Mouse (Mus musculus): ENCODE measurements around the gene Tuba1b. TPM values are rescaled to one million over a fixed set of nuclear protein-coding genes. Genes with fewer than 3 reads are reported as not detected.
A peak's percentile ranks its signal among the peaks of the same experiment; 100 is the strongest.
"Not testable (repeated sequence)": the region's sequence is repeated elsewhere in the genome, so short reads cannot be mapped to it uniquely, and the experiment has no call there.

The Tuba1b gene
- polyA plus RNA-seq, 1 experiment from 2014 or later, result 1,892 TPM

- H3K4me1 ChIP-seq (replicated peaks; ENCODE audit: control insufficient read depth, insufficient read depth, low read length), result peaks cover 22% of the 10 kb centered on the region
- 63% methylated on average over 3 of the region's 3 CpGs for WGBS
- no peak overlapping the region for H3K9ac ChIP-seq (ENCODE audit: low read length)
Observed at GRCm38 (mm10) chr15:98930998-98931397, 3.4 kb downstream of the Tuba1b start.

GRCm38 (mm10) chr15:98930017-98930734 is 4.2 kb downstream of the Tuba1b start:
- Histone ChIP-seq H3K36me3 (ENCODE audit: control insufficient read depth, insufficient read depth, low read length) (no peaks in the 10 kb centered on the region), H3K27me3 (ENCODE audit: control insufficient read depth, insufficient read depth, low read depth, low read length) (no peaks in the 10 kb centered on the region), H3K9me3 (ENCODE audit: control insufficient read depth, low read length) (no peaks in the 10 kb centered on the region; the same call in 1 of the 2 replicates), H3K4me1 (replicated peaks; ENCODE audit: control insufficient read depth, insufficient read depth, low read length) (peaks cover 14% of the 10 kb centered on the region), H3K9ac (ENCODE audit: low read length) (no peak overlapping the region), H3K27ac (ENCODE audit: low read length) (0 out of 2 replicates have a peak overlapping the region, but pooled peaks have one; percentile 16), H3K4me2 (ENCODE audit: low read depth, low read length) (no peak overlapping the region), H3K4me3 (ENCODE audit: low read length) (no peak overlapping the region)
- WGBS, result 34% methylated on average over 8 of the region's 8 CpGs
- no peak for ATAC-seq (ENCODE audit: low read depth)

More at GRCm38 (mm10) chr15:98930998-98931397, 3.4 kb downstream of the Tuba1b start:
- Histone ChIP-seq H3K4me3 (ENCODE audit: low read length) (no peak overlapping the region), H3K36me3 (ENCODE audit: control insufficient read depth, insufficient read depth, low read length) (no peaks in the 10 kb centered on the region), H3K27ac (ENCODE audit: low read length) (no peak overlapping the region), H3K27me3 (ENCODE audit: control insufficient read depth, insufficient read depth, low read depth, low read length) (no peaks in the 10 kb centered on the region), H3K4me2 (ENCODE audit: low read depth, low read length) (no peak overlapping the region), H3K9me3 (ENCODE audit: control insufficient read depth, low read length) (no peaks in the 10 kb centered on the region; the same call in 1 of the 2 replicates)
- no peak for ATAC-seq (ENCODE audit: low read depth)

- H3K9ac ChIP-seq (ENCODE audit: low read length), result 0 out of 2 replicates have a peak overlapping the region, but pooled peaks have one; percentile 1
- no peaks in the 10 kb centered on the region for H3K27me3 ChIP-seq (ENCODE audit: control insufficient read depth, insufficient read depth, low read depth, low read length)
- H3K4me3 ChIP-seq (ENCODE audit: low read length), result no peak overlapping the region
- H3K9me3 ChIP-seq (ENCODE audit: control insufficient read depth, low read length), result no peaks in the 10 kb centered on the region; the same call in 1 of the 2 replicates
- peak overlapping the region; percentile 9; the same call in 1 of the 2 replicates for H3K4me2 ChIP-seq (ENCODE audit: low read depth, low read length)
- 12% methylated on average over 13 of the region's 13 CpGs for WGBS
- H3K36me3 ChIP-seq (ENCODE audit: control insufficient read depth, insufficient read depth, low read length), result no peaks in the 10 kb centered on the region
- peak; percentile 74 for ATAC-seq (ENCODE audit: low read depth)
- H3K4me1 ChIP-seq (replicated peaks; ENCODE audit: control insufficient read depth, insufficient read depth, low read length), result peaks cover 13% of the 10 kb centered on the region
- no peak overlapping the region; the same call in 1 of the 2 replicates for H3K27ac ChIP-seq (ENCODE audit: low read length)
Observed at GRCm38 (mm10) chr15:98928598-98929240, 5.6 kb downstream of the Tuba1b start.

- 81% methylated on average over 5 of the region's 5 CpGs for WGBS
- H3K4me2 ChIP-seq (ENCODE audit: low read depth, low read length), result no peak overlapping the region
- peaks cover 11% of the 10 kb centered on the region for H3K4me1 ChIP-seq (replicated peaks; ENCODE audit: control insufficient read depth, insufficient read depth, low read length)
- no peak overlapping the region for H3K9ac ChIP-seq (ENCODE audit: low read length)
- H3K9me3 ChIP-seq (ENCODE audit: control insufficient read depth, low read length), result no peaks in the 10 kb centered on the region; the same call in 1 of the 2 replicates
- no peak for ATAC-seq (ENCODE audit: low read depth)
- no peaks in the 10 kb centered on the region for H3K27me3 ChIP-seq (ENCODE audit: control insufficient read depth, insufficient read depth, low read depth, low read length)
- no peaks in the 10 kb centered on the region for H3K36me3 ChIP-seq (ENCODE audit: control insufficient read depth, insufficient read depth, low read length)
- no peak overlapping the region for H3K27ac ChIP-seq (ENCODE audit: low read length)
- H3K4me3 ChIP-seq (ENCODE audit: low read length), result no peak overlapping the region
Observed at GRCm38 (mm10) chr15:98927566-98927965, 6.8 kb downstream of the Tuba1b start.

- Histone ChIP-seq H3K9me3 (ENCODE audit: control insufficient read depth, low read length) (no peaks in the 10 kb centered on the region; the same call in 1 of the 2 replicates), H3K27ac (ENCODE audit: low read length) (no peak overlapping the region)
- WGBS, result 54% methylated on average over 3 of the region's 3 CpGs
Observed at GRCm38 (mm10) chr15:98924682-98925081, 9.7 kb downstream of the Tuba1b start.

GRCm38 (mm10) chr15:98923031-98923537 is 11.3 kb downstream of the Tuba1b start:
- H3K4me2 ChIP-seq (ENCODE audit: low read depth, low read length), result no peak overlapping the region
- H3K4me1 ChIP-seq (replicated peaks; ENCODE audit: control insufficient read depth, insufficient read depth, low read length), result no peaks in the 10 kb centered on the region
- no peak overlapping the region for H3K9ac ChIP-seq (ENCODE audit: low read length)
- H3K9me3 ChIP-seq (ENCODE audit: control insufficient read depth, low read length), result no peaks in the 10 kb centered on the region; the same call in 1 of the 2 replicates
- H3K27me3 ChIP-seq (ENCODE audit: control insufficient read depth, insufficient read depth, low read depth, low read length), result no peaks in the 10 kb centered on the region
- no peaks in the 10 kb centered on the region for H3K36me3 ChIP-seq (ENCODE audit: control insufficient read depth, insufficient read depth, low read length)
- 76% methylated on average over 2 of the region's 2 CpGs for WGBS
- no peak overlapping the region for H3K4me3 ChIP-seq (ENCODE audit: low read length)
- no peak for ATAC-seq (ENCODE audit: low read depth)
- no peak overlapping the region for H3K27ac ChIP-seq (ENCODE audit: low read length)

More at GRCm38 (mm10) chr15:98924682-98925081, 9.7 kb downstream of the Tuba1b start:
- ATAC-seq (ENCODE audit: low read depth), result no peak
- no peak overlapping the region for H3K9ac ChIP-seq (ENCODE audit: low read length)
- no peak overlapping the region for H3K4me2 ChIP-seq (ENCODE audit: low read depth, low read length)
- H3K4me1 ChIP-seq (replicated peaks; ENCODE audit: control insufficient read depth, insufficient read depth, low read length), result peaks cover 5% of the 10 kb centered on the region
- H3K4me3 ChIP-seq (ENCODE audit: low read length), result no peak overlapping the region
- no peaks in the 10 kb centered on the region for H3K36me3 ChIP-seq (ENCODE audit: control insufficient read depth, insufficient read depth, low read length)
- H3K27me3 ChIP-seq (ENCODE audit: control insufficient read depth, insufficient read depth, low read depth, low read length), result no peaks in the 10 kb centered on the region

- H3K36me3 ChIP-seq (ENCODE audit: control insufficient read depth, insufficient read depth, low read length), result no peaks in the 10 kb centered on the region
- H3K4me3 ChIP-seq (ENCODE audit: low read length), result no peak overlapping the region
- no peak overlapping the region for H3K27ac ChIP-seq (ENCODE audit: low read length)
- no peak overlapping the region for H3K4me2 ChIP-seq (ENCODE audit: low read depth, low read length)
- WGBS, result 29% methylated on average over 3 of the region's 3 CpGs
- no peaks in the 10 kb centered on the region for H3K4me1 ChIP-seq (replicated peaks; ENCODE audit: control insufficient read depth, insufficient read depth, low read length)
- no peak overlapping the region for H3K9ac ChIP-seq (ENCODE audit: low read length)
- no peaks in the 10 kb centered on the region; the same call in 1 of the 2 replicates for H3K9me3 ChIP-seq (ENCODE audit: control insufficient read depth, low read length)
- H3K27me3 ChIP-seq (ENCODE audit: control insufficient read depth, insufficient read depth, low read depth, low read length), result no peaks in the 10 kb centered on the region
- no peak for ATAC-seq (ENCODE audit: low read depth)
Observed at GRCm38 (mm10) chr15:98922581-98922980, 11.8 kb downstream of the Tuba1b start.

GRCm38 (mm10) chr15:98921510-98921909 is 12.9 kb downstream of the Tuba1b start:
- no peak for ATAC-seq (ENCODE audit: low read depth)
- 87% methylated on average over 5 of the region's 5 CpGs for WGBS
- H3K36me3 ChIP-seq (ENCODE audit: control insufficient read depth, insufficient read depth, low read length), result no peaks in the 10 kb centered on the region
- no peaks in the 10 kb centered on the region for H3K27me3 ChIP-seq (ENCODE audit: control insufficient read depth, insufficient read depth, low read depth, low read length)
- no peak overlapping the region for H3K9ac ChIP-seq (ENCODE audit: low read length)
- H3K9me3 ChIP-seq (ENCODE audit: control insufficient read depth, low read length), result no peaks in the 10 kb centered on the region; the same call in 1 of the 2 replicates
- no peak overlapping the region for H3K4me3 ChIP-seq (ENCODE audit: low read length)
- peaks cover 4% of the 10 kb centered on the region for H3K4me1 ChIP-seq (replicated peaks; ENCODE audit: control insufficient read depth, insufficient read depth, low read length)
- H3K4me2 ChIP-seq (ENCODE audit: low read depth, low read length), result no peak overlapping the region
- no peak overlapping the region for H3K27ac ChIP-seq (ENCODE audit: low read length)

- Histone ChIP-seq H3K27ac (ENCODE audit: low read length) (peak overlapping the region; percentile 69), H3K9ac (ENCODE audit: low read length) (peak overlapping the region; percentile 66), H3K4me2 (ENCODE audit: low read depth, low read length) (peak overlapping the region; percentile 58), H3K4me3 (ENCODE audit: low read length) (peak overlapping the region; percentile 80)
- not testable (repeated sequence) for H3K36me3 ChIP-seq (ENCODE audit: control insufficient read depth, insufficient read depth, low read length); H3K9me3 ChIP-seq (ENCODE audit: control insufficient read depth, low read length); H3K4me1 ChIP-seq (replicated peaks; ENCODE audit: control insufficient read depth, insufficient read depth, low read length); H3K27me3 ChIP-seq (ENCODE audit: control insufficient read depth, insufficient read depth, low read depth, low read length); ATAC-seq (ENCODE audit: low read depth)
- 23% methylated on average over 8 of the region's 8 CpGs for WGBS
Observed at GRCm38 (mm10) chr15:98918499-98918895, 15.9 kb downstream of the Tuba1b start.

All from lung, embryonic 16.5 days (tissue).